Mouse (Mus musculus): ENCODE results near the gene Rgs8. TPM values are rescaled to one million over a fixed set of nuclear protein-coding genes. Genes with fewer than 3 reads are reported as not detected.

Gene Rgs8
- polyA plus RNA-seq, 1 experiment from 2014 or later = 0.53 TPM

- in situ Hi-C loops (cut with MboI; ENCODE audit: low pct_unique_long_range_greater_than_20kb) = no loop called here
- H3K27me3 ChIP-seq = no peaks in the 10 kb centered on the region
- DNase-seq (ENCODE audit: low read depth, low spot score) (no peak), ATAC-seq (no peak)
- TF ChIP-seq CTCF (IDR thresholded peaks at IDR 0.05) = no peak
- POLR2A ChIA-PET = interaction anchor here (1.6 kb wide), 1 partner anchor 11 kb away, joined by 5 read pairs; no protein-coding TSS in a partner anchor
- CTCF ChIA-PET = interaction anchor here (1.2 to 1.6 kb wide), 2 partner anchors 16 to 48 kb away, joined by 4 to 5 read pairs; no protein-coding TSS in a partner anchor
Measured at GRCm38 (mm10) chr1:153721565-153722310, 68.9 kb downstream of the Rgs8 start.

- in situ Hi-C loops (cut with MboI; ENCODE audit: low pct_unique_long_range_greater_than_20kb) = no loop called here
- no peak for TF ChIP-seq CTCF (IDR thresholded peaks at IDR 0.05)
- no peak for DNase-seq (ENCODE audit: low read depth, low spot score)
- ATAC-seq = no peak
- ChIA-PET POLR2A (interaction anchor here (0.6 to 1.1 kb wide), 2 partner anchors 13 to 21 kb away, joined by 3 to 5 read pairs; no protein-coding TSS in a partner anchor), CTCF (interaction anchor here (0.8 kb wide), 1 partner anchor 15 kb away, joined by 4 read pairs; no protein-coding TSS in a partner anchor)
- no peaks in the 10 kb centered on the region for H3K27me3 ChIP-seq
Measured at GRCm38 (mm10) chr1:153723426-153723825, 70.6 kb downstream of the Rgs8 start.

- ChIA-PET CTCF (no interaction called here), POLR2A (no interaction called here)
- DNase-seq (ENCODE audit: low read depth, low spot score) = no peak
- in situ Hi-C loops (cut with MboI; ENCODE audit: low pct_unique_long_range_greater_than_20kb) = no loop called here
- no peak for ATAC-seq
- no peaks in the 10 kb centered on the region for H3K27me3 ChIP-seq
- no peak for TF ChIP-seq CTCF (IDR thresholded peaks at IDR 0.05)
Measured at GRCm38 (mm10) chr1:153726636-153727035, 73.8 kb downstream of the Rgs8 start.

- DNase-seq (ENCODE audit: low read depth, low spot score) (no peak), ATAC-seq (no peak)
- no peaks in the 10 kb centered on the region for H3K27me3 ChIP-seq
- no peak for TF ChIP-seq CTCF (IDR thresholded peaks at IDR 0.05)
- ChIA-PET CTCF (interaction anchor here (1.3 to 1.8 kb wide), 3 partner anchors 11 to 20 kb away, joined by 3 to 5 read pairs (median 4); partner anchors contain the start of gene Rnasel), POLR2A (no interaction called here)
- in situ Hi-C loops (cut with MboI; ENCODE audit: low pct_unique_long_range_greater_than_20kb) = no loop called here
Measured at GRCm38 (mm10) chr1:153729806-153730205, 77.0 kb downstream of the Rgs8 start.

GRCm38 (mm10) chr1:153730671-153731070 lies 77.8 kb downstream of the Rgs8 start:
- no peak for TF ChIP-seq CTCF (IDR thresholded peaks at IDR 0.05)
- no peak for DNase-seq (ENCODE audit: low read depth, low spot score)
- ChIA-PET CTCF (interaction anchor here (1.2 to 1.8 kb wide), 3 partner anchors 10 to 16 kb away, joined by 3 to 4 read pairs (median 3); no protein-coding TSS in a partner anchor), POLR2A (no interaction called here)
- ATAC-seq = no peak
- no peaks in the 10 kb centered on the region for H3K27me3 ChIP-seq
- in situ Hi-C loops (cut with MboI; ENCODE audit: low pct_unique_long_range_greater_than_20kb) = no loop called here

- ChIA-PET POLR2A (no interaction called here), CTCF (interaction anchor here (1.3 kb wide), 1 partner anchor 16 kb away, joined by 3 read pairs; the partner anchor contains the start of gene Rnasel)
- TF ChIP-seq CTCF (IDR thresholded peaks at IDR 0.05) = no peak
- no peak for ATAC-seq
- no peak for DNase-seq (ENCODE audit: low read depth, low spot score)
- in situ Hi-C loops (cut with MboI; ENCODE audit: low pct_unique_long_range_greater_than_20kb) = no loop called here
- H3K27me3 ChIP-seq = no peaks in the 10 kb centered on the region
Measured at GRCm38 (mm10) chr1:153733181-153733580, 80.4 kb downstream of the Rgs8 start.

GRCm38 (mm10) chr1:153734866-153735265 lies 82.0 kb downstream of the Rgs8 start:
- no peak for DNase-seq (ENCODE audit: low read depth, low spot score)
- ChIA-PET POLR2A (no interaction called here), CTCF (interaction anchor here (0.9 kb wide), 1 partner anchor 220 kb away, joined by 3 read pairs; no protein-coding TSS in a partner anchor)
- no peaks in the 10 kb centered on the region for H3K27me3 ChIP-seq
- TF ChIP-seq CTCF (IDR thresholded peaks at IDR 0.05) = no peak
- in situ Hi-C loops (cut with MboI; ENCODE audit: low pct_unique_long_range_greater_than_20kb) = no loop called here
- ATAC-seq = no peak

- CTCF ChIA-PET = interaction anchor here (2.1 kb wide), 1 partner anchor 180 kb away, joined by 5 read pairs; no protein-coding TSS in a partner anchor
- DNase-seq (ENCODE audit: low read depth, low spot score) (no peak), ATAC-seq (no peak)
- TF ChIP-seq CTCF (IDR thresholded peaks at IDR 0.05) = no peak
- POLR2A ChIA-PET = interaction anchor here (0.5 to 1.4 kb wide), 3 partner anchors 12 to 816 kb away, joined by 3 to 4 read pairs (median 3); no protein-coding TSS in a partner anchor
- H3K27me3 ChIP-seq = no peaks in the 10 kb centered on the region
- in situ Hi-C loops (cut with MboI; ENCODE audit: low pct_unique_long_range_greater_than_20kb) = no loop called here
Measured at GRCm38 (mm10) chr1:153736096-153736495, 83.3 kb downstream of the Rgs8 start.

- DNase-seq (ENCODE audit: low read depth, low spot score) (no peak), ATAC-seq (no peak)
- H3K27me3 ChIP-seq = no peaks in the 10 kb centered on the region
- CTCF ChIA-PET = interaction anchor here (1.4 to 2.3 kb wide), 3 partner anchors 50 to 181 kb away, joined by 3 to 7 read pairs (median 5); no protein-coding TSS in a partner anchor
- in situ Hi-C loops (cut with MboI; ENCODE audit: low pct_unique_long_range_greater_than_20kb) = no loop called here
- POLR2A ChIA-PET = interaction anchor here (0.6 to 1.4 kb wide), 2 partner anchors 14 to 159 kb away, joined by 3 read pairs; no protein-coding TSS in a partner anchor
- no peak for TF ChIP-seq CTCF (IDR thresholded peaks at IDR 0.05)
Measured at GRCm38 (mm10) chr1:153737101-153738085, 84.6 kb downstream of the Rgs8 start.

- no peaks in the 10 kb centered on the region for H3K27me3 ChIP-seq
- in situ Hi-C loops (cut with MboI; ENCODE audit: low pct_unique_long_range_greater_than_20kb) = loop anchor here (10.0 kb wide), 3 partner anchors 305 to 695 kb away; no protein-coding TSS in a partner anchor
- ChIA-PET POLR2A (no interaction called here), CTCF (no interaction called here)
- TF ChIP-seq CTCF (IDR thresholded peaks at IDR 0.05) = no peak
- ATAC-seq (no peak), DNase-seq (ENCODE audit: low read depth, low spot score) (no peak)
Measured at GRCm38 (mm10) chr1:153739437-153740015, 86.7 kb downstream of the Rgs8 start.
